Mouse (Mus musculus) midbrain, embryonic 13.5 days (tissue): ENCODE data around the gene Calm1. TPM values are rescaled to one million over a fixed set of nuclear protein-coding genes. Genes with fewer than 3 reads are reported as not detected.

Experiments
- ATAC-seq: fragments of 200-750 bp; cut with Nextera tagmentation; 2 replicates; pipeline ENCODE4 v1.8.0; 2017; ENCODE audit warnings: mild to moderate bottlenecking, moderate TSS enrichment, moderate library complexity
- H3K27ac ChIP-seq: fragments of 300-500 bp; sonication (generic); 2 replicates; pipeline ENCODE4 v1.5.1; 2015; ENCODE audit warnings: inconsistent platforms, mild to moderate bottlenecking, moderate library complexity
- H3K27me3 ChIP-seq: fragments of 300-500 bp; sonication (generic); 2 replicates; pipeline ENCODE4 v1.6.1; 2015; ENCODE audit warnings: mild to moderate bottlenecking, inconsistent platforms
- H3K36me3 ChIP-seq: fragments of 300-500 bp; sonication (generic); 2 replicates; pipeline ENCODE4 v1.6.1; 2015; ENCODE audit warnings: mild to moderate bottlenecking, inconsistent platforms
- H3K4me1 ChIP-seq: fragments of 300-500 bp; sonication (generic); replicated peaks from 2 replicates; pipeline ENCODE4 v1.6.1; 2015; ENCODE audit warnings: inconsistent platforms
- H3K4me2 ChIP-seq: fragments of 300-500 bp; sonication (generic); replicated peaks from 2 replicates; pipeline ENCODE4 v1.6.1; 2015; ENCODE audit warnings: moderate library complexity, mild to moderate bottlenecking, inconsistent platforms
- H3K4me3 ChIP-seq: fragments of 300-500 bp; sonication (generic); replicated peaks from 2 replicates; pipeline ENCODE4 v1.5.1; 2015; ENCODE audit warnings: mild to moderate bottlenecking, inconsistent platforms
- H3K9ac ChIP-seq: fragments of 300-500 bp; sonication (generic); replicated peaks from 2 replicates; pipeline ENCODE4 v1.6.1; 2015; ENCODE audit warnings: mild to moderate bottlenecking, inconsistent platforms
- H3K9me3 ChIP-seq: fragments of 300-500 bp; sonication (generic); 2 replicates; pipeline ENCODE4 v1.6.1; 2016; ENCODE audit warnings: mild to moderate bottlenecking, inconsistent platforms
- WGBS: fragments of 180-500 bp; shearing (Covaris S2); methylation state at CpG from one replicate; pipeline ENCODE4 v1.1.7; 2015; 5-methylcytosine and 5-hydroxymethylcytosine counted together
- polyA plus RNA-seq: library from polyadenylated mRNA; unstranded; fragments of >200 nt; fragmentation: Nextera tagmentation; extraction: Ambion mirVana; gene quantifications from 2 replicates; pipeline ENCODE4 v1.2.1, GENCODE M21; 2015

Calm1 gene
- 2,058 and 2,203 TPM in 2 replicates for polyA plus RNA-seq

DNA sequence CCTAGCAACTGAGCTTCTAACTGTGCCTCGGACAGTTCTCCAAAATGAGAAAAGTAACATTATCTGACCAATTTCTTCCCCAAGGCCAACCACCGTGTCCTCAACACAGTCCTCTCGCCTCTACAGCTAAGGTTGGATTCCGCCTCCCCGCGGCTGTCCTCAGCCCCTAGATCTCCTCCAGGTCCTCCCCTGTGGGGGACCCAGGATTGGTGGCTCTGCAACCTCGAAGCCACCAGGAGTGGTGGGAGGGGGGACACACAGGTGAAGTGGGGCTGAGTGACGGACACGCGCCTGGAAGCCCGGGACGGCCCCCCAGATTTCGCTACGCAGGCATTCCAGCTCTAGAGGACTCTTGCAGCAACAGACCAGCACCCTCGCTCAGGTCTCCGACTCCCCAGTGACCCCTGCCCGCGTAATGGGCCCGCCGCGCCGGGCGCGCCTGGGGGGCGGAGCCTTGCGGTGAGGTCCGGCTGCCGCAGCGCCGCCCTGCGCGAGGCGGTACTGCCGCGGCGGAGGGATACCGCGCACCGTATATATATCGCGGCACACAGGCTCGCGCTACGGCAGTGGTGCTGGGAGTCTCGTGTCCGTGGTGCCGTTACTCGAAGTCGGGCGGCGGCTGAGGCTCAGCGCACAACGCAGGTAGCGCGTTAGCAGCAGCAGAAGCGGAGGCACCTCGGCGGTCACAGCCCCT lies at the start of gene Calm1:
Gene Calm1, plus strand, starts transcription at position 469 of the 694 bp plus-strand sequence.
- H3K36me3 ChIP-seq = peaks cover 16% of the 10 kb centered on the region
- no peaks in the 10 kb centered on the region for H3K27me3 ChIP-seq
- peak within 1 kb of the TSS; percentile 99 for H3K9ac ChIP-seq
- H3K9me3 ChIP-seq = no peaks in the 10 kb centered on the region
- 1% methylated on average over 58 of the region's 58 CpGs for WGBS
- peak; percentile 89 for ATAC-seq
- peak within 1 kb of the TSS; percentile 89 for H3K27ac ChIP-seq
- peaks cover 33% of the 10 kb centered on the region for H3K4me1 ChIP-seq
- peak within 1 kb of the TSS; percentile 94 for H3K4me2 ChIP-seq
- H3K4me3 ChIP-seq = peak within 1 kb of the TSS; percentile 77

DNA sequence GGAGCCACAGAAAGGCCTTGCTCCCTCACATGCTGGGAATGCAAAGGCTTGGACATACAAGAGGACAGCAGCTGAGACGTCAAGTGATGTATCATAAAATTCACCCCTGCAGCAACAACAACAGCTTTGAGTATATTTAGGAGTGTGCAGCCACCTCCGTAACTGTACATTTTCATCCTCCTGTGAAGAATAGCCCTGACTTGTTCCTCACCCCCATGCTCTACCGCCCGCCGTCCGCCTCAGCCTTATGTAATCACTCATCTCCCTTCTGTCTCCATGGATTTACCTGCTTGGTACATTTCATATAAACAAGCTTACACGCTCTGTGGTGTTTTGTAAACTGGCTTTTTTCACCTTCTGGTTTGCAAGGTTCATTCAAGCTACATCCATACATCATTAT lies 46.8 kb upstream of the Calm1 start:
- 93% methylated on average over 7 of the region's 7 CpGs for WGBS
- no peak overlapping the region for H3K4me2 ChIP-seq

GRCm38 (mm10) chr12:100159261-100159975 lies 39.8 kb upstream of the Calm1 start, which contains the start of gene Nrde2:
Gene Nrde2, minus strand, starts transcription at chr12:100159653.
- WGBS = under 1% methylated on average over 26 of the region's 26 CpGs
- peak within 1 kb of the TSS; percentile 73 for H3K27ac ChIP-seq

More for the DNA sequence above, 46.8 kb upstream of the Calm1 start:
- H3K4me3 ChIP-seq = no peak overlapping the region
- ATAC-seq = no peak
- H3K4me1 ChIP-seq = no peaks in the 10 kb centered on the region
- H3K36me3 ChIP-seq = peaks cover 40% of the 10 kb centered on the region
- H3K27me3 ChIP-seq = no peaks in the 10 kb centered on the region
- H3K9me3 ChIP-seq = no peaks in the 10 kb centered on the region
- no peak overlapping the region for H3K9ac ChIP-seq
- no peak overlapping the region for H3K27ac ChIP-seq

DNA sequence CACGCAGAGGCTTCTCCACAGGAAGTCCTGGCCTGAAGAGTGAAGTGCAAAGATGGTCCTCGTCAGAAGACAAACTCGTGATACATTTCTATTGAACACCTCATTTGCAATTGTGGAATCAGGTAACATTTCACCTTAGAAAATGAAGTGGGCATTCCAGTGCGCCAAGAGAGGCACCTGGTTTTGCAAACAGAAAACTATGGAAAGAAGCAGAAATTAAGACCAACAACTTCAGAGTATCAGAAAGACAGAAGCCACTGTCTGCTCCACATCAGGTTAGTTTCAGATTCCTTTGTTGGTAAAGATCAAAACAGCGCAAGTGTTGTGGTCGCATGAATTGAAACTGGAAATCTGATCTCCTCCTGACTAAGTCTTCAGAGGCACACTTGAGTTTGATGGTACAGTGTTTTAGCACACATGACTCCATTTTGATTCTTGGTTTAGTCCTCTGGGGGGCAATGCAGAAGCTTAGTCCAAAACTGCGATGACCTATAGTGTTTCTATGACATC lies 34.2 kb upstream of the Calm1 start:
- H3K9me3 ChIP-seq = no peaks in the 10 kb centered on the region
- no peak for ATAC-seq
- no peak overlapping the region for H3K4me3 ChIP-seq
- 81% methylated on average over 7 of the region's 7 CpGs for WGBS
- H3K4me2 ChIP-seq = no peak overlapping the region
- H3K4me1 ChIP-seq = peaks cover 21% of the 10 kb centered on the region
- no peaks in the 10 kb centered on the region for H3K36me3 ChIP-seq
- H3K9ac ChIP-seq = no peak overlapping the region
- H3K27me3 ChIP-seq = no peaks in the 10 kb centered on the region
- no peak overlapping the region for H3K27ac ChIP-seq

More at GRCm38 (mm10) chr12:100159261-100159975, 39.8 kb upstream of the Calm1 start, which contains the start of gene Nrde2:
- Histone ChIP-seq H3K4me3 (peak within 1 kb of the TSS; percentile 53), H3K36me3 (0 out of 2 replicates have a peak, but pooled peaks cover 3% of the 10 kb centered on the region), H3K4me1 (peaks cover 8% of the 10 kb centered on the region), H3K4me2 (peak within 1 kb of the TSS; percentile 68), H3K27me3 (no peaks in the 10 kb centered on the region), H3K9me3 (no peaks in the 10 kb centered on the region), H3K9ac (peak within 1 kb of the TSS; percentile 69)
- ATAC-seq = peak; percentile 100

GRCm38 (mm10) chr12:100166177-100166576 lies 33.1 kb upstream of the Calm1 start:
- Histone ChIP-seq H3K9me3 (no peaks in the 10 kb centered on the region), H3K4me2 (no peak overlapping the region), H3K27me3 (no peaks in the 10 kb centered on the region), H3K9ac (no peak overlapping the region), H3K36me3 (no peaks in the 10 kb centered on the region), H3K27ac (peak overlapping the region; percentile 53; the same call in 1 of the 2 replicates), H3K4me1 (peaks cover 21% of the 10 kb centered on the region), H3K4me3 (no peak overlapping the region)
- WGBS = 20% methylated on average over 3 of the region's 3 CpGs
- peak; percentile 77 for ATAC-seq

GRCm38 (mm10) chr12:100166939-100167338 lies 32.3 kb upstream of the Calm1 start:
- Histone ChIP-seq H3K4me2 (no peak overlapping the region), H3K36me3 (no peaks in the 10 kb centered on the region), H3K4me3 (no peak overlapping the region), H3K9ac (no peak overlapping the region), H3K9me3 (no peaks in the 10 kb centered on the region), H3K27ac (peak overlapping the region; percentile 53; the same call in 1 of the 2 replicates), H3K27me3 (no peaks in the 10 kb centered on the region), H3K4me1 (peaks cover 21% of the 10 kb centered on the region)
- WGBS = 57% methylated on average over 8 of the region's 8 CpGs
- ATAC-seq = no peak

- 91% methylated on average over 1 of the region's 1 CpGs for WGBS
- ATAC-seq = peak; percentile 6; the same call in 1 of the 2 replicates
- Histone ChIP-seq H3K4me2 (peak overlapping the region; percentile 50; the same call in 1 of the 2 replicates), H3K36me3 (no peaks in the 10 kb centered on the region), H3K9me3 (no peaks in the 10 kb centered on the region), H3K9ac (no peak overlapping the region), H3K4me1 (peaks cover 21% of the 10 kb centered on the region), H3K4me3 (no peak overlapping the region), H3K27me3 (no peaks in the 10 kb centered on the region), H3K27ac (peak overlapping the region; percentile 87)
Observed at GRCm38 (mm10) chr12:100167502-100167901, 31.7 kb upstream of the Calm1 start.

- Histone ChIP-seq H3K9ac (peak overlapping the region; percentile 56; the same call in 1 of the 2 replicates), H3K36me3 (no peaks in the 10 kb centered on the region), H3K27me3 (no peaks in the 10 kb centered on the region), H3K4me2 (peak overlapping the region; percentile 50), H3K9me3 (no peaks in the 10 kb centered on the region), H3K27ac (peak overlapping the region; percentile 87), H3K4me3 (peak overlapping the region; percentile 18), H3K4me1 (peaks cover 21% of the 10 kb centered on the region)
- 8% methylated on average over 28 of the region's 28 CpGs for WGBS
- peak; percentile 83 for ATAC-seq
Observed at GRCm38 (mm10) chr12:100167931-100168871, 31.0 kb upstream of the Calm1 start.

- Histone ChIP-seq H3K9ac (no peak overlapping the region), H3K27me3 (no peaks in the 10 kb centered on the region), H3K4me1 (peaks cover 23% of the 10 kb centered on the region), H3K4me3 (no peak overlapping the region), H3K27ac (no peak overlapping the region), H3K9me3 (no peaks in the 10 kb centered on the region), H3K36me3 (no peaks in the 10 kb centered on the region), H3K4me2 (no peak overlapping the region)
- ATAC-seq = no peak
- 79% methylated on average over 7 of the region's 7 CpGs for WGBS
Observed at GRCm38 (mm10) chr12:100172481-100172880, 26.8 kb upstream of the Calm1 start.

DNA sequence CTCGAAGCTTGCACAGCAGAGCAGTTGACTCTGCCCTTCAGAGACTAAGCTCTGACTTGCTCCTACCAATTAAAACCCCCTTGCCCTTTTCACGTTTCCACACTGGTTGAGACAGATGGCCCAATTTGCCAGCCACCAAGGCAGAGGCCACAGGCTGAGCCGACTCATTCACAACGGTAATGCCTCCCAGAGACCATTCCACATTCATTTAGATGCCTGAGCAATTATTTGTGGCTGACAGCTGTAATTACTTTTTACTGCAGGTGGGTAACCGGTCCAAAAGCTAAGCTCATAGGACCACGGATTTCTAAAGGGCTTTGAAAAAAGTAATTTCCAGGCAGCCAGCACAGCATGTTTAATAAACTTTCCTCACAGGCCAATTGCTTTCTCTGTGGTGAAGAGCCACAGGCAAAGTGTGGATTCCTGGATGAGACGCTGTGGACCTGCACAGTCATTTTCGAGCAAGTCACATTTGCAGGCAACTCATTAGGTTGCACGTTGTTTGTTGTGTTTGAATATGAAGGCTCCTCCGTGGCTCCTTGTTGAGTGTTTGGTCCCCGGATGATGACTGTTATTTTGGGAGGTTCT lies 22.7 kb upstream of the Calm1 start:
- Histone ChIP-seq H3K27me3 (no peaks in the 10 kb centered on the region), H3K4me1 (peaks cover 21% of the 10 kb centered on the region; the same call in 1 of the 2 replicates), H3K9me3 (no peaks in the 10 kb centered on the region), H3K36me3 (no peaks in the 10 kb centered on the region), H3K9ac (no peak overlapping the region), H3K4me2 (no peak overlapping the region), H3K27ac (peak overlapping the region; percentile 44; the same call in 1 of the 2 replicates), H3K4me3 (no peak overlapping the region)
- WGBS = 46% methylated on average over 11 of the region's 11 CpGs
- peak; percentile 68 for ATAC-seq
